Mouse (Mus musculus) liver, embryonic 14.5 days (tissue): ENCODE results near the gene Hyou1. TPM values are rescaled to one million over a fixed set of nuclear protein-coding genes. Genes with fewer than 3 reads are reported as not detected.
"Not testable (repeated sequence)": the region's sequence is repeated elsewhere in the genome, so short reads cannot be mapped to it uniquely, and the experiment has no call there.

Experiments
- ATAC-seq: fragments of 200-750 bp; cut with Nextera tagmentation; 2 replicates; pipeline ENCODE4 v1.8.0; 2017; ENCODE audit warnings: moderate number of reproducible peaks, mild to moderate bottlenecking, moderate library complexity; ENCODE audit not compliant: insufficient read depth
- DNase-seq, 3 experiments: peaks; one replicate each; pipeline ENCODE4 v3.0.0-alpha.2; 2012 to 2013; ENCODE audit warnings: low read depth in 3 of 3, low spot score in 3 of 3
- H3K27ac ChIP-seq: fragments of 300-500 bp; sonication (generic); 2 replicates; pipeline ENCODE4 v1.5.1; 2014; ENCODE audit warnings: moderate library complexity, mild to moderate bottlenecking, control low read depth, inconsistent platforms
- H3K27me3 ChIP-seq: fragments of 300-500 bp; sonication (generic); 2 replicates; pipeline ENCODE4 v1.6.1; 2014; ENCODE audit warnings: mild to moderate bottlenecking, low read length, moderate library complexity; ENCODE audit not compliant: control insufficient read depth, insufficient read depth
- H3K36me3 ChIP-seq: fragments of 300-500 bp; sonication (generic); replicated peaks from 2 replicates; pipeline ENCODE4 v1.6.1; 2014; ENCODE audit warnings: low read depth; ENCODE audit not compliant: control insufficient read depth, insufficient read depth
- H3K4me1 ChIP-seq, 2 experiments: fragments of 200-500 bp in 1 of 2; fragments of 300-500 bp in 1 of 2; sonication (generic) in 1 of 2; replicated peaks; 2 replicates each; pipeline ENCODE4 v1.6.1; 2012 to 2014; ENCODE audit warnings: antibody characterized with exemption in 1 of 2, inconsistent platforms in 1 of 2, low read length in 1 of 2; ENCODE audit not compliant: control insufficient read depth in 2 of 2, insufficient read depth in 2 of 2
- H3K4me2 ChIP-seq: fragments of 300-500 bp; sonication (generic); 2 replicates; pipeline ENCODE4 v1.6.1; 2014; ENCODE audit warnings: low read depth, mild to moderate bottlenecking, control low read depth, moderate library complexity
- H3K4me3 ChIP-seq, 2 experiments: fragments of 200-500 bp in 1 of 2; fragments of 300-500 bp in 1 of 2; sonication (generic) in 1 of 2; 2 replicates each; pipeline ENCODE4 v1.5.1; 2012 to 2014; ENCODE audit warnings: low read depth in 2 of 2, low read length in 2 of 2, mild to moderate bottlenecking in 2 of 2, control low read depth in 1 of 2, inconsistent platforms in 1 of 2, moderate library complexity in 1 of 2; ENCODE audit not compliant: insufficient read depth in 1 of 2
- H3K9ac ChIP-seq: fragments of 300-500 bp; sonication (generic); replicated peaks from 2 replicates; pipeline ENCODE4 v1.6.1; 2014; ENCODE audit warnings: mild to moderate bottlenecking, control low read depth, moderate library complexity
- H3K9me3 ChIP-seq: fragments of 300-500 bp; sonication (generic); 2 replicates; pipeline ENCODE4 v1.6.1; 2016; ENCODE audit warnings: low read length, mixed read lengths; ENCODE audit not compliant: control insufficient read depth
- CTCF ChIP-seq: IDR thresholded peaks from 2 replicates; pipeline ENCODE4 v1.5.1; 2016; ENCODE audit warnings: antibody characterized with exemption, low read depth, control low read depth
- EP300 ChIP-seq: IDR thresholded peaks from 2 replicates; pipeline ENCODE4 v1.6.1; 2016; ENCODE audit warnings: antibody characterized with exemption, low read depth
- WGBS: fragments of 180-500 bp; shearing (Covaris S2); extraction: QIAGEN DNeasy Blood & Tissue Kit; methylation state at CpG from one replicate; pipeline ENCODE4 v1.1.7; 2014; ENCODE audit not compliant: insufficient replicate concordance; 5-methylcytosine and 5-hydroxymethylcytosine counted together
- polyA plus RNA-seq, 2 experiments: library from polyadenylated mRNA; depleted of rRNA in 1 of 2; stranded (reverse) in 1 of 2; unstranded in 1 of 2; fragments of >200 nt; fragmentation: Nextera tagmentation in 1 of 2; extraction: Ambion mirVana in 1 of 2; gene quantifications; 2 replicates each; pipeline versions ENCODE4 v1.2.1 to v1.2.3; 2012 to 2014

Gene Hyou1
- polyA plus RNA-seq, 2 experiments: 12.5 to 16.5 TPM

DNA sequence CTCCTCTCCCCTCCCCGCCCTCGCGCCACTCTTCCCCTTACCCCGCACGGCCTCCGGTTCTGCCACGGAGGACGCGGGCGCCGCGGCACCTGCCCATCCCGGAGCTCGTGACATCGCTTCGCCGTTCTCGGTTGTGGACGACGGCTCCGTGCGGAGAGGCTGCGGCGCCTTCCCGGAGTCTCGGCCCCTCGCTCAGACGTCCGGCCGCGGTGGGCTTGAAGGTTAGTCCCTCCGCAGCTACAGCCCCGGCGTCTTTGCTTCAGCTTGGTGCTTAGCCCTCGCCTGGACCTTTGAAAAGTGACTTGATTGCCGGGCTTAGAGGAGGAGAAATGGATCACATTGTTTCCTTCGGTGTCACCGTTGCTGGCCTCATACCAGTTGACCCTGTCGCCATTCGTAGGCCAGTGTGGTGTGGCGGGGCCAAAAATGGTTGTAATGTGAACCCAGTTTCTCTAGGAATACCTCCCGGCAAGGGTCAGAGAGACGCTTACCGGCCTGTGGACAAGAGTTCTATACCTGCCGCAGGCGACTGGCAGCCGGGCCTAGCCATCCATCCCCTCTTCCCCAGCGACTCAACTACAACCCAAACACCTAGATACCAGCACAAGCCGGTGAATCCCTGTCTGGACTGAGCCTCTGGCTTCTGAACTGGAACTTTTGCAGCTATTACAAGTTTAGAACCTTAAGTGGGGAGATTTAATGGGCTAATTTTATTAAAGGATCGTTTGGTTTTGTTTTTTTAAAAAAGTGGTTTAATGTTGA is 43.8 kb upstream of the Hyou1 start:
- H3K27me3 ChIP-seq: no peaks in the 10 kb centered on the region
- no peaks in the 10 kb centered on the region for H3K9me3 ChIP-seq
- ATAC-seq (peak; percentile 21), DNase-seq (peak in 1 of 3 experiments; percentile 63)
- TF ChIP-seq EP300 (peak; percentile 45), CTCF (no peak)
- peak overlapping the region; percentile 99 for H3K9ac ChIP-seq
- H3K4me1 ChIP-seq: peaks cover 14 to 16% of the 10 kb centered on the region in 2 experiments
- H3K36me3 ChIP-seq: peaks cover 80% of the 10 kb centered on the region
- H3K4me3 ChIP-seq: peak overlapping the region; percentile 95 to 97
- under 1% methylated on average over 50 of the region's 50 CpGs for WGBS
- peak overlapping the region; percentile 97 for H3K27ac ChIP-seq
- H3K4me2 ChIP-seq: peak overlapping the region; percentile 98

DNA sequence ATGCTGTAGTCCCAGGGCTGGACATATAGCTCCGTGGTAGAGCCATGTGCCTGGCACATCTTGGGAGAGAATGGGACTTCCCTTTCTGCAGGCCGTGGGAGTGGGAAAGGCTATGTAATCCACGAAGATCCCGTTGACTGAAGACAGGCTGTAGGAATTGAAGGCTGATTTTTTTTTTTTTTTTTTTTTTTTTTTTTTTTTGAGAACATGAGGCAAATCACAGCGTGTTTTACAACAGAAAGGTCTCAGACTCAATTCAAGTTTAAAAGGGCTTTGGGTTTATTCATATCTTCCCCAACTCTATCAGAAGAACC is 43.2 kb upstream of the Hyou1 start:
- peak; percentile 3; the same call in 1 of the 2 replicates for TF ChIP-seq EP300
- no peak for TF ChIP-seq CTCF
- no peak for ATAC-seq
- Histone ChIP-seq H3K27ac (peak overlapping the region; percentile 97), H3K4me2 (peak overlapping the region; percentile 98), H3K9ac (peak overlapping the region; percentile 99), H3K36me3 (peaks cover 82% of the 10 kb centered on the region), H3K27me3 (no peaks in the 10 kb centered on the region), H3K9me3 (no peaks in the 10 kb centered on the region), H3K4me1 (peaks cover 14 to 16% of the 10 kb centered on the region in 2 experiments), H3K4me3 (peak overlapping the region; percentile 95 to 97)
- 0% methylated on average over 5 of the region's 5 CpGs for WGBS
- DNase-seq: no peak

DNA sequence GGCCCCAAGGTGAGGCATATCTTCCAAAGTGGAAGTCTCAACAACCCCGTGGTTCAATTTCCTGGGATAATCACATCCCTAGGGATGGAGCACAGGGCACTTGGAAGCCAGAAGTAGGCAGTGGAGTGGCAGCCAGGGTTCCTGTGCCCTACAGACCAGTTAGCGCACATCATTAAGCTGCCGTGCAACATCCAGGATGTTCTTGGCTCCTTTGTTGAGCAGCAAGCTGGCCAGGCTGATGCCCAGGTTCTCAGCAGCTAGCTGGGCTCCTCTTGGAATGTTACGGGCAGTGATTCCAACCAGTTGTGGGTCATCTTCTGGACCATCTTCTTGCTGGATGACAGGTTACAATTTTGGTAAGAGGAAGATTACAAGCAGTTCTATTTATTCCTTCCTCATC is 42.8 kb upstream of the Hyou1 start:
- H3K9ac ChIP-seq: peak overlapping the region; percentile 99
- ATAC-seq, H3K9me3 ChIP-seq, DNase-seq, H3K27me3 ChIP-seq: not testable (repeated sequence)
- peak overlapping the region; percentile 98 for H3K4me2 ChIP-seq
- WGBS: 27% methylated on average over 4 of the region's 4 CpGs
- peaks cover 83% of the 10 kb centered on the region for H3K36me3 ChIP-seq
- H3K4me1 ChIP-seq: peaks cover 14 to 16% of the 10 kb centered on the region in 2 experiments
- H3K4me3 ChIP-seq: peak overlapping the region; percentile 95 to 97
- peak overlapping the region; percentile 97 for H3K27ac ChIP-seq

DNA sequence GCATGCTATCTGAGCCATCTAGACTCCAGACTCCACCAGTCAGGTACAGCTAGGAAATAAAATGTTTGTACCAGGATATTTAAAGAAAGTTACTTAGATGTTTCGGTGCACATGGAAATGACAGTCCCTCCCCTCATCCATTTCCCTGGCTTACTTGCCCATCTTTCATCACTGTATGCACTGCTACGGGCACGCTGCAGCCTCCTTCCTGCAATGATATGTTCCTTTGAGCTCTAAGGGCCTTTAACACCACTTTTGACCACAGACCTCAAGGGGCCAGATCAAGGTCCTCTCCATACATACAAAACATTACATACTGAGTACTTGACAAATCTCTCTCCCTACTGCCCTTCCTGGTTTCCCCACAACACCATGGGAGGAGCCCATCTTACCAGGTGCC is 42.3 kb upstream of the Hyou1 start:
- ATAC-seq (no peak), DNase-seq (peak in 1 of 3 experiments; percentile 65)
- 28% methylated on average over 3 of the region's 3 CpGs for WGBS
- no peaks in the 10 kb centered on the region for H3K27me3 ChIP-seq
- H3K4me1 ChIP-seq: peaks cover 14 to 16% of the 10 kb centered on the region in 2 experiments
- H3K4me3 ChIP-seq: peak overlapping the region; percentile 95 to 97
- TF ChIP-seq EP300 (no peak; the same call in 1 of the 2 replicates), CTCF (no peak)
- peak overlapping the region; percentile 98 for H3K4me2 ChIP-seq
- no peaks in the 10 kb centered on the region for H3K9me3 ChIP-seq
- peak overlapping the region; percentile 99 for H3K9ac ChIP-seq
- H3K36me3 ChIP-seq: peaks cover 84% of the 10 kb centered on the region
- H3K27ac ChIP-seq: peak overlapping the region; percentile 97

DNA sequence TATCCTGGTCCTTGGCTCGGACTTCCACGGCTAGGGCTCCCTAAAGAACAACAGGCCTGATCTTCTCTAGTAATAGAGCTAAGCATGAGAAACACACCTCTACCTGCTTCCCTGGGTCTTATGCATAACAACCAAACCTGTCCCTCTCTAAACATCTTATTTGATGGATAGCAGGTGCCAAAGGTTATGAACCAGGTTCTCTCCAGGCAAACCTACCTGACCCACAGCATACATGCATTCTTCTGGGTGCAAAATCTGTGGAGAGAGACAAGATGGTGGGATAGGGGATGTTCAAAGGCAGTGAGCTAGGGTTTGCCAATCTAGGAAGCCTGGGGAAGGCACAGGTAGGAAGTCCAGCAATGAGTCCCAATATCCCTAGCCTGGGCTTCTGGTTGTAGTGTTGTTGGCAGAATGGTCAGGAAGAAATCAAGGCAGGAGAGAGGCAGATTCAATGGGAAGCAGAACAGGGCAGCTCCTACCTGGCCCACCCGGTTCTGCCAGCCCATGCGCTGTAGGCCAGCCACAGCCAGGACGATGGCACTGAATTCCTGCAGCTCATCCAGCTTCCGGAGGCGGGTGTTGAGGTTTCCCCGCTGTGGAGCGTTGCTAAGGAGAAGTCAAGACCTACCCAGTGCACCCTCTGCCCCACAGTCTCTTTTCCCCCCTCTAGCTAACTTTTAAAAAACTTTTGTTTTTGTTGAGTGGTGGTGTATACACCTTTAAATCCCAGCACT is 41.7 kb upstream of the Hyou1 start:
- Histone ChIP-seq H3K9me3 (no peaks in the 10 kb centered on the region), H3K27ac (peak overlapping the region; percentile 97), H3K4me3 (peak overlapping the region; percentile 95 to 97), H3K27me3 (no peaks in the 10 kb centered on the region), H3K36me3 (peaks cover 81% of the 10 kb centered on the region), H3K4me2 (peak overlapping the region; percentile 98), H3K4me1 (peaks cover 16 to 19% of the 10 kb centered on the region in 2 experiments), H3K9ac (peak overlapping the region; percentile 99)
- 77% methylated on average over 9 of the region's 9 CpGs for WGBS
- DNase-seq (peak in 1 of 3 experiments; percentile 41), ATAC-seq (no peak)
- no peak for TF ChIP-seq CTCF
- no peak; the same call in 1 of the 2 replicates for TF ChIP-seq EP300
